Mouse (Mus musculus) heart, postnatal 0 days (tissue): Measurements from ENCODE around the gene Cntf. TPM values are rescaled to one million over a fixed set of nuclear protein-coding genes. Genes with fewer than 3 reads are reported as not detected.

ENCODE experiments used
- ATAC-seq: fragments of 200-750 bp; cut with Nextera tagmentation; 2 replicates; pipeline ENCODE4 v1.8.0; 2017; ENCODE audit warnings: low read depth, moderate number of reproducible peaks, moderate library complexity; ENCODE audit not compliant: insufficient read depth
- DNase-seq: peaks from one replicate; pipeline ENCODE4 v3.0.0-alpha.2; 2016; ENCODE audit warnings: low spot score
- H3K27ac ChIP-seq: fragments of 300-500 bp; sonication (generic); 2 replicates; pipeline ENCODE4 v1.5.1; 2014; ENCODE audit warnings: low read depth, mild to moderate bottlenecking
- H3K27me3 ChIP-seq: fragments of 300-500 bp; sonication (generic); 2 replicates; pipeline ENCODE4 v1.6.1; 2014; ENCODE audit warnings: low read length, mixed read lengths; ENCODE audit not compliant: control insufficient read depth, insufficient read depth
- H3K36me3 ChIP-seq: fragments of 300-500 bp; sonication (generic); replicated peaks from 2 replicates; pipeline ENCODE4 v1.6.1; 2014; ENCODE audit warnings: low read length, mixed read lengths; ENCODE audit not compliant: control insufficient read depth, insufficient read depth
- H3K4me1 ChIP-seq: fragments of 300-500 bp; sonication (generic); 2 replicates; pipeline ENCODE4 v1.6.1; 2014; ENCODE audit warnings: antibody characterized with exemption; ENCODE audit not compliant: control insufficient read depth, insufficient read depth
- H3K4me2 ChIP-seq: fragments of 300-500 bp; sonication (generic); 2 replicates; pipeline ENCODE4 v1.6.1; 2014; ENCODE audit warnings: low read depth, mild to moderate bottlenecking, low read length, moderate library complexity
- H3K4me3 ChIP-seq: fragments of 300-500 bp; sonication (generic); 2 replicates; pipeline ENCODE4 v1.5.1; 2014; ENCODE audit warnings: low read depth, low read length
- H3K9ac ChIP-seq: fragments of 300-500 bp; sonication (generic); replicated peaks from 2 replicates; pipeline ENCODE4 v1.6.1; 2014; ENCODE audit warnings: low read depth, low read length, mixed read lengths
- H3K9me3 ChIP-seq: fragments of 300-500 bp; sonication (generic); replicated peaks from 2 replicates; pipeline ENCODE4 v1.6.1; 2016; ENCODE audit warnings: low read length; ENCODE audit not compliant: control insufficient read depth
- CTCF ChIP-seq: IDR thresholded peaks from 2 replicates; pipeline ENCODE4 v1.5.1; 2016; ENCODE audit warnings: antibody characterized with exemption, control low read depth, low read depth
- EP300 ChIP-seq: IDR thresholded peaks from 2 replicates; pipeline ENCODE4 v1.6.1; 2016; ENCODE audit warnings: antibody characterized with exemption, low read depth
- WGBS: fragments of 180-500 bp; shearing (Covaris S2); extraction: QIAGEN DNeasy Blood & Tissue Kit; methylation state at CpG from one replicate; pipeline ENCODE4 v1.1.7; 2014; 5-methylcytosine and 5-hydroxymethylcytosine counted together
- polyA plus RNA-seq: library from polyadenylated mRNA; unstranded; fragments of >200 nt; fragmentation: Nextera tagmentation; extraction: Ambion mirVana; gene quantifications from 2 replicates; pipeline ENCODE4 v1.2.1, GENCODE M21; 2015
- total RNA-seq: library from RNA; depleted of rRNA; stranded (reverse); fragments of >200 nt; gene quantifications from 2 replicates; pipeline ENCODE4 v1.2.3, GENCODE M21; 2014; ENCODE audit warnings: low replicate concordance

Gene Cntf
- total and polyA plus RNA-seq, 2 experiments from 2014 or later, result 0.98 TPM; not detected in 1

DNA sequence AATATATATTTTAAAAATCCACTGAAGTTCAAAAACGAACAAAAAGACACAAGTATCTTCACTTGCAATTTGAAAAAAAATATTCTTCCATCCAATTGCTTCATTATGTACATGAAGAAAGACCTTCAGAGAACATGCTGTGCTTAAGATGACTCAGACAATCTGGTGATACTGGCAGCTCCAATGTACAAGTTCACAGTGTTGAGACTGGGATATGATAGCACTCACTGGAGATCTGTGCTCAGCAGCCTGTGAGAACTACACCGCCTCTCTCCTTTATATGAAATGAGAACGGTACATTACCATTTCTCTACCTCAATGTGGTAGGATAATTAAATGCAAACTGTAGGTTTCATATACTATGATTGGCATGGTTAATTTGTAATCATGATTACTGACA, 37.4 kb upstream of the Cntf start:
- 71% methylated on average over 3 of the region's 3 CpGs for WGBS
- TF ChIP-seq CTCF (no peak), EP300 (no peak)
- no peak overlapping the region for H3K9ac ChIP-seq

DNA sequence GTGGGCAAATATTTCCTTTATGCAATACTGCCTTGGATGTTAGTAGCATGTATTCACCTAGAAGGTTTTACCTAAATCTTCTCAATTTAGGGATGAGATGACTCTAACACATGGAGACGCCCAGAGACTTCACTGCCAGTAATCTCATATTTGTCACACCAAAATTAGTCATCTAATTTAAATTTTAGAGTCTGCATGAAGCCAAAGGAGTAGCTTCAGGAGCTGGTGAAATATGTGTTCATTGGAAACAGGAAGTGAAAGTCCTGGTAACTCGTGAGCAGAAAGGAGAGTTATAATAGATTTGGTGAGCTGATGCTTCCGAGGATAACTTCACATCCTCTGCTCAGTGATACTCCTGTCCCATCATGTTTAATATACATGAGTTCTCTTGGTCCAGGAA, 35.6 kb upstream of the Cntf start:
- Histone ChIP-seq H3K9me3 (no peaks in the 10 kb centered on the region), H3K36me3 (no peaks in the 10 kb centered on the region), H3K4me2 (no peak overlapping the region), H3K4me3 (no peak overlapping the region), H3K27me3 (no peaks in the 10 kb centered on the region), H3K27ac (no peak overlapping the region), H3K4me1 (no peaks in the 10 kb centered on the region), H3K9ac (no peak overlapping the region)
- no peak for DNase-seq
- TF ChIP-seq CTCF (no peak), EP300 (no peak)
- no peak for ATAC-seq
- WGBS, result 53% methylated on average over 3 of the region's 3 CpGs

More for the DNA sequence above, 37.4 kb upstream of the Cntf start:
- Histone ChIP-seq H3K27me3 (no peaks in the 10 kb centered on the region), H3K36me3 (no peaks in the 10 kb centered on the region), H3K4me1 (no peaks in the 10 kb centered on the region), H3K4me2 (no peak overlapping the region), H3K27ac (no peak overlapping the region), H3K9me3 (no peaks in the 10 kb centered on the region), H3K4me3 (no peak overlapping the region)
- DNase-seq (no peak), ATAC-seq (no peak)

DNA sequence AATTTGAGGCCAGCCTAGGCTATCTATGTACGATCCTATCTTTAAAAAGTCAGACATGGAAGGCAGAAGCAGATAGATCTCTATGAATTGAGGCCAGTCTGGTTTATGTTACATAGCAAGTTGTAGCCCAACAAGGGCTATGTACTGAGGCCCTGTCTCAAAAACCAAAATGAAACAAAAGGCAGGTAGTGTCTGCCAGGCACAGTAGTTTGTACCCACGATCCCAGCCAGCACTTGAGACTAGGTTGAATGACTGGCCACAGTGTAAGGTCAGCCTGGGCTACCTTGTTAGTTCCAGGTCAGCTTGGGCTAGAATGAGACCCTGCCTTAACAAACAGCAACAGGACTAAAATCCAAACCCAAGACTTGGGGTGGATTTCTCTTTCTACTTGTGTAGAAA, 35.2 kb upstream of the Cntf start:
- 50% methylated on average over 2 of the region's 2 CpGs for WGBS
- H3K9ac ChIP-seq, result no peak overlapping the region
- H3K4me3 ChIP-seq, result no peak overlapping the region
- TF ChIP-seq EP300 (no peak), CTCF (no peak)
- no peak overlapping the region for H3K27ac ChIP-seq
- H3K4me1 ChIP-seq, result no peaks in the 10 kb centered on the region
- H3K36me3 ChIP-seq, result no peaks in the 10 kb centered on the region
- DNase-seq, result no peak
- H3K27me3 ChIP-seq, result no peaks in the 10 kb centered on the region
- no peak overlapping the region for H3K4me2 ChIP-seq
- no peaks in the 10 kb centered on the region for H3K9me3 ChIP-seq
- no peak for ATAC-seq

DNA sequence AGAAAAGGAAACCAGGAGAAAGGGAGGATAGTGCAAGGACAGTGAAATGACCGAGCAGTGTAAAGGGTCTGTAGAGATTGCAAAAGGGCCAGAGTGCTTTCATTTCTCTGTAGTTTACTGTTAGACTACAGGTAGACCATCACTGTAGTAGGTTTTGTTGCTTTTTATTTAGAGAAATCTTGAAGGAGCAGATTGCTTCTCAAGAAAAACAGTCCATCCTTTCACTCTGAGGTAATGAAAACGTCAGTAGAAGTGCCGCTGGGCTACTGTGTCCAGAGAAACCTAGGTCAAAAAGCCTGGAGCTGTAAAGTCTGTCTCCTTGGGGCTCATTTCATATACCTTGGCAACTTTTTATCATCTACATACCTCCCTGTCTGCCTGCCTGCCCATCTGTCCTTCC, 33.6 kb upstream of the Cntf start:
- Histone ChIP-seq H3K4me2 (no peak overlapping the region), H3K4me1 (no peaks in the 10 kb centered on the region), H3K27me3 (no peaks in the 10 kb centered on the region), H3K36me3 (no peaks in the 10 kb centered on the region), H3K9me3 (no peaks in the 10 kb centered on the region), H3K27ac (no peak overlapping the region; the same call in 1 of the 2 replicates), H3K4me3 (no peak overlapping the region), H3K9ac (no peak overlapping the region)
- TF ChIP-seq EP300 (no peak), CTCF (no peak)
- 66% methylated on average over 3 of the region's 3 CpGs for WGBS
- no peak for ATAC-seq
- no peak for DNase-seq

DNA sequence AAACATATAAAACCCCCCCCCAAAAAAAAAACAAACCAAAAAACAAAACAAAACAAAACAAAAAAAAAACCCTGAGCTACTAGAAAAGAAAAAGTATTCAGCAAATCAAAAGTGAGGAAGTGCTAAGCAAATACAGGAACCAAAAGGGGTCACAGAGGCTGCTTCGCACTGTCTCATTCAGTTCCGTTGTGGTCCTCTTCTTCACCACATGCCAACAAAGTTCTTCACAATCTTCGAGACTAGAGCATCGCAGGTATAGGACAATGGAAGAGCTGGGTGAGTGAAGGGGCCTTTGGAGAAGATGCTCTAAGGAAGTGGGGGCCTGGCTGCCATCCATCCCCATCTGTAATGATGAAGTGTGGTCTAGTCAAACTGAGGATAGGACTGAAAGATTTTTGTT, 33.0 kb upstream of the Cntf start:
- Histone ChIP-seq H3K4me3 (no peak overlapping the region; the same call in 1 of the 2 replicates), H3K36me3 (no peaks in the 10 kb centered on the region), H3K4me2 (no peak overlapping the region), H3K9ac (no peak overlapping the region), H3K4me1 (no peaks in the 10 kb centered on the region), H3K27me3 (no peaks in the 10 kb centered on the region), H3K9me3 (no peaks in the 10 kb centered on the region), H3K27ac (peak overlapping the region; percentile 12; the same call in 1 of the 2 replicates)
- TF ChIP-seq EP300 (no peak), CTCF (no peak)
- no peak for ATAC-seq
- 61% methylated on average over 4 of the region's 4 CpGs for WGBS
- DNase-seq, result no peak

DNA sequence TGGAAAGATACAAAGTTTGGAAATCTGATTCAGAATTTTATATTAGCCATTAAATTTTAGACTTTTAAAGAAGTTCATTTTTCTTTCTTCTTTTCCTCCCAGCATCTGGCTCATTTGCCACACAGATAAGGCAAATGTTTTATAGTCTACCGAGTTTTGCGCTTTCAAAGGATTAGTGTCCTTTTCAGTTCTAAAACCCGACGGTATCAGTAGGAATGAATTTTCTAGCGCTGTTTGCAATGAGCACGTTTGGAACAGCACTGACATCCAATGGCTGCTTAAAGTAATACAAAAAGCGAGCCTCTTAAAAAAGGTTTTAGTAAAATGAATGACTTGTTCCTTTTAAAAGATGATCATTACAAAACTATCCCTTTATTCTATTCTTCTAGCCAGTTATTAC, 31.6 kb upstream of the Cntf start:
- 2% methylated on average over 7 of the region's 7 CpGs for WGBS
- H3K4me1 ChIP-seq, result peaks cover 6% of the 10 kb centered on the region
- peak overlapping the region; percentile 98 for H3K9ac ChIP-seq
- DNase-seq (peak; percentile 77), ATAC-seq (no peak)
- H3K36me3 ChIP-seq, result no peaks in the 10 kb centered on the region
- peak overlapping the region; percentile 97 for H3K4me2 ChIP-seq
- peak; percentile 56 for TF ChIP-seq CTCF
- 0 out of 2 replicates have a peak, but pooled peaks have one; percentile 33 for TF ChIP-seq EP300
- no peaks in the 10 kb centered on the region for H3K9me3 ChIP-seq
- H3K4me3 ChIP-seq, result peak overlapping the region; percentile 99
- H3K27ac ChIP-seq, result peak overlapping the region; percentile 100
- H3K27me3 ChIP-seq, result no peaks in the 10 kb centered on the region
